Mouse (Mus musculus) ES-E14 (cell line): ENCODE measurements around the gene Krt18.

Experiments
- CHD2 ChIP-seq: IDR thresholded peaks from 2 replicates; pipeline ENCODE4 v1.6.1; 2014; ENCODE audit warnings: mild to moderate bottlenecking, low read depth, low read length, inconsistent platforms
- HCFC1 ChIP-seq: IDR thresholded peaks from 2 replicates; pipeline ENCODE4 v1.6.1; 2012; ENCODE audit warnings: low read length, inconsistent platforms, borderline replicate concordance; ENCODE audit not compliant: insufficient read depth
- MAFK ChIP-seq: IDR thresholded peaks from 2 replicates; pipeline ENCODE4 v1.6.1; 2014; ENCODE audit warnings: mild to moderate bottlenecking, low read depth, low read length, inconsistent platforms; ENCODE audit not compliant: insufficient read depth
- ZC3H11A ChIP-seq: IDR thresholded peaks from 2 replicates; pipeline ENCODE4 v1.6.1; 2012; ENCODE audit warnings: low read depth, mild to moderate bottlenecking, inconsistent platforms, low read length, borderline replicate concordance
- ZNF384 ChIP-seq: IDR thresholded peaks from 2 replicates; pipeline ENCODE4 v1.6.1; 2012; ENCODE audit warnings: low read depth, low read length, inconsistent platforms

GRCm38 (mm10) chr15:101995484-101996236 is 32.3 kb upstream of the Krt18 start:
- no peak for TF ChIP-seq ZNF384
- TF ChIP-seq CHD2 = no peak
- TF ChIP-seq MAFK = no peak
- TF ChIP-seq ZC3H11A = no peak
- TF ChIP-seq HCFC1 = no peak
